Mouse (Mus musculus): ENCODE measurements around the gene Farsb.

- TF ChIP-seq EP300 (IDR thresholded peaks at IDR 0.05; ENCODE audit: low read depth) (no peak), CTCF (IDR thresholded peaks at IDR 0.05; ENCODE audit: low read depth) (no peak)
Measured at GRCm38 (mm10) chr1:78488427-78488751, 308 bp downstream of the Farsb start.

Data from liver, embryonic 14.5 days (tissue).